Mouse (Mus musculus) thymus, postnatal 25 days (tissue): ENCODE results near the gene Iqsec1.
A peak's percentile ranks its signal among the peaks of the same experiment; 100 is the strongest.

Experiments used
- DNase-seq: peaks from one replicate; pipeline ENCODE4 v3.0.0; 2022

The Iqsec1 gene

GRCm38 (mm10) chr6:90719402-90719801 lies 269.1 kb downstream of the Iqsec1 start:
- no peak for DNase-seq

GRCm38 (mm10) chr6:90718477-90718876 lies 270.0 kb downstream of the Iqsec1 start:
- no peak for DNase-seq

GRCm38 (mm10) chr6:90717711-90718110 lies 270.8 kb downstream of the Iqsec1 start:
- DNase-seq, result no peak

- no peak for DNase-seq
These were observed 271.6 kb downstream of the Iqsec1 start for GRCm38 (mm10) chr6:90716853-90717252.

GRCm38 (mm10) chr6:90716066-90716704 lies 272.3 kb downstream of the Iqsec1 start:
- peak; percentile 69 for DNase-seq

- DNase-seq, result no peak
These were observed 273.1 kb downstream of the Iqsec1 start for GRCm38 (mm10) chr6:90715245-90715905.

- DNase-seq, result no peak
These were observed 274.8 kb downstream of the Iqsec1 start for GRCm38 (mm10) chr6:90713650-90714049.

- DNase-seq, result no peak
These were observed 275.7 kb downstream of the Iqsec1 start for GRCm38 (mm10) chr6:90712486-90713480.

- no peak for DNase-seq
These were observed 276.4 kb downstream of the Iqsec1 start for GRCm38 (mm10) chr6:90712063-90712462.

GRCm38 (mm10) chr6:90711476-90712035 lies 276.9 kb downstream of the Iqsec1 start:
- DNase-seq, result no peak

- DNase-seq, result no peak
These were observed 277.7 kb downstream of the Iqsec1 start for GRCm38 (mm10) chr6:90710778-90711177.

GRCm38 (mm10) chr6:90709929-90710777 lies 278.3 kb downstream of the Iqsec1 start:
- no peak for DNase-seq

GRCm38 (mm10) chr6:90708061-90708618 lies 280.3 kb downstream of the Iqsec1 start:
- no peak for DNase-seq

GRCm38 (mm10) chr6:90707143-90707542 lies 281.3 kb downstream of the Iqsec1 start:
- no peak for DNase-seq

- DNase-seq, result no peak
These were observed 282.0 kb downstream of the Iqsec1 start for GRCm38 (mm10) chr6:90706490-90706889.

GRCm38 (mm10) chr6:90705738-90706137 lies 282.7 kb downstream of the Iqsec1 start:
- DNase-seq, result no peak

- no peak for DNase-seq
These were observed 283.7 kb downstream of the Iqsec1 start for GRCm38 (mm10) chr6:90704705-90705344.

GRCm38 (mm10) chr6:90703782-90704181 lies 284.7 kb downstream of the Iqsec1 start:
- DNase-seq, result no peak

GRCm38 (mm10) chr6:90702837-90703735 lies 285.4 kb downstream of the Iqsec1 start:
- no peak for DNase-seq

- no peak for DNase-seq
These were observed 286.3 kb downstream of the Iqsec1 start for GRCm38 (mm10) chr6:90702197-90702596.
